Mouse (Mus musculus) macrophage (primary cell): ENCODE measurements around the gene Arl8a. TPM values are rescaled to one million over a fixed set of nuclear protein-coding genes. Genes with fewer than 3 reads are reported as not detected.
"Not testable (repeated sequence)": the region's sequence is repeated elsewhere in the genome, so short reads cannot be mapped to it uniquely, and the experiment has no call there.

Source experiments
- H3K27ac ChIP-seq: fragments of 350-480 bp; formaldehyde crosslinking; 2 replicates; pipeline ENCODE4 v1.9.0; 2021
- H3K36me3 ChIP-seq: fragments of 350-480 bp; formaldehyde crosslinking; 2 replicates; pipeline ENCODE4 v1.9.0; 2021; ENCODE audit errors: inconsistent target
- H3K4me3 ChIP-seq: fragments of 350-480 bp; formaldehyde crosslinking; 2 replicates; pipeline ENCODE4 v1.9.0; 2021; ENCODE audit errors: inconsistent target
- H3K79me2 ChIP-seq: fragments of 350-480 bp; formaldehyde crosslinking; 2 replicates; pipeline ENCODE4 v1.9.0; 2021; ENCODE audit errors: inconsistent target
- WGBS: methylation state at CpG from one replicate; pipeline ENCODE4 v1.1.7; 2026; ENCODE audit warnings: inconsistent platforms; ENCODE audit not compliant: missing documents; 5-methylcytosine and 5-hydroxymethylcytosine counted together
- polyA plus RNA-seq: library from polyadenylated mRNA; stranded (reverse); fragments of 250-400 nt; gene quantifications from 3 replicates; pipeline ENCODE4 v1.2.4, GENCODE M21; 2018; ENCODE audit warnings: inconsistent platforms
- total RNA-seq, 78 experiments: library from RNA; depleted of rRNA; stranded (reverse); fragments of 250-400 nt; gene quantifications; 1 replicate in 9 of 78; 2 replicates in 24 of 78; 3 replicates in 43 of 78; 4 replicates in 2 of 78; pipeline ENCODE4 v1.2.4; 2018; ENCODE audit warnings: inconsistent platforms in 56 of 78

The Arl8a gene
- total RNA-seq (2018; cell fraction: chromatin; rRNA removed) = 100 to 1,000 TPM; 289 to 598 (median 388) TPM
- 100 to 1,000 TPM; 209 to 299 (median 243) TPM for total RNA-seq (2018; cell fraction: cytosol; rRNA removed)
- total RNA-seq (2018; cell fraction: nucleus; rRNA removed) = 100 to 1,000 TPM; 250 to 405 (median 299) TPM
- 169 to 332 TPM (median 211 TPM) in 3 replicates for polyA plus RNA-seq

GRCm38 (mm10) chr1:135146077-135146945, at the start of gene Arl8a:
Arl8a (plus strand) TSS chr1:135146824.
- peak within 1 kb of the TSS; percentile 96 for H3K4me3 ChIP-seq
- peaks cover 40% of the 10 kb centered on the region for H3K79me2 ChIP-seq
- 4% methylated on average over 77 of the region's 78 CpGs for WGBS
- H3K36me3 ChIP-seq = peaks cover 33% of the 10 kb centered on the region; the same call in 1 of the 2 replicates
- peak within 1 kb of the TSS; percentile 87 for H3K27ac ChIP-seq

DNA sequence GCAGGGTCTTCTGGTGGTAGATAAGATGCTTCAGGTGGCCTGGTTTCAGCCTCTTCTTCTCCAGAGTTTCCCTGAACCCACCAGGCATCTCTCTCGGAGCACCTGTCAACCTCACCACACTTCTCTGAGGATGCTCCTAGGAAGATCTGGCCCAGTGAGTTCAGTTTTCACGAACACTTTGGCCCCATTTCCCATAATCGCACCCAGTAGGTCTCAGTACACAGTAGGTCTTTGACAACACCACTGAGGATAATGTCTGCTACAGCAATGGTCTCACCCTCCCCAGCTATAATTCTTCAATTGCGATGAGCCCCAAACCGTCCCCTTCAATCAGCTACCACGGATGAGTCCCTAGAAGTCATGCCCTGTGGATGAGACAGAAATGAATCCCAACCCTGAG, 49.2 kb upstream of the Arl8a start:
- no peaks in the 10 kb centered on the region for H3K36me3 ChIP-seq
- no peaks in the 10 kb centered on the region for H3K79me2 ChIP-seq
- WGBS = 94% methylated on average over 6 of the region's 6 CpGs
- H3K4me3 ChIP-seq = no peak overlapping the region
- H3K27ac ChIP-seq = no peak overlapping the region

GRCm38 (mm10) chr1:135098441-135098840, 48.2 kb upstream of the Arl8a start:
- 94% methylated on average over 7 of the region's 7 CpGs for WGBS
- Histone ChIP-seq H3K27ac (no peak overlapping the region), H3K4me3 (no peak overlapping the region), H3K79me2 (no peaks in the 10 kb centered on the region), H3K36me3 (no peaks in the 10 kb centered on the region)

DNA sequence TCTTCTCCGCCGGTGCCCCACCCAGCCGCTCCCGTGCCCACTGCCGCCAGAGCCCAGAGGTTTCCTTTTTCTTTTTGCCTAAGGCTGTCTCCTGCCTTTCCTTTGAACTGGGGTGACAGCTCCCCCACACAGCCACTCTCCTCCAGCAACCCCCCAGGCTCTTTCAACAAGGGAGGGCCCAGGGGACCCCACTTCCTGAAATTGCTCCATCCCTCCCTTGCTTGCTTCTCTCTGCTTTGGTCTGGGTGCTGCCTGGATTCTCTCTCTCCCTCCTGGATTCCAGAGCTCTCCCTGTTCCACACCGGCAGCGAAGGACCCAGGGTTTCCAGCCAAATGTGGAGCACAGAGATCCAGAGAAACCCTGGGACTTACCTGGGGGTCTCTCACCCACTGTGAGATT, 46.2 kb upstream of the Arl8a start:
- 14% methylated on average over 7 of the region's 7 CpGs for WGBS
- Histone ChIP-seq H3K36me3 (no peaks in the 10 kb centered on the region), H3K79me2 (no peaks in the 10 kb centered on the region), H3K27ac (no peak overlapping the region), H3K4me3 (no peak overlapping the region)

- Histone ChIP-seq H3K79me2 (no peaks in the 10 kb centered on the region), H3K4me3 (no peak within 1 kb of the TSS), H3K27ac (no peak within 1 kb of the TSS), H3K36me3 (no peaks in the 10 kb centered on the region)
- WGBS = 1% methylated on average over 37 of the region's 40 CpGs
Observed at GRCm38 (mm10) chr1:135105124-135105523, 41.5 kb upstream of the Arl8a start, which contains the start of gene Lgr6. Lgr6 (minus strand) TSS chr1:135105276.

GRCm38 (mm10) chr1:135105951-135106350, 40.7 kb upstream of the Arl8a start:
- 1% methylated on average over 8 of the region's 8 CpGs for WGBS
- Histone ChIP-seq H3K27ac (no peak overlapping the region), H3K36me3 (no peaks in the 10 kb centered on the region), H3K79me2 (no peaks in the 10 kb centered on the region), H3K4me3 (no peak overlapping the region)

- Histone ChIP-seq H3K79me2 (no peaks in the 10 kb centered on the region), H3K36me3 (no peaks in the 10 kb centered on the region), H3K27ac (no peak overlapping the region), H3K4me3 (no peak overlapping the region)
- 60% methylated on average over 6 of the region's 6 CpGs for WGBS
Observed at GRCm38 (mm10) chr1:135108611-135109010, 38.0 kb upstream of the Arl8a start.

DNA sequence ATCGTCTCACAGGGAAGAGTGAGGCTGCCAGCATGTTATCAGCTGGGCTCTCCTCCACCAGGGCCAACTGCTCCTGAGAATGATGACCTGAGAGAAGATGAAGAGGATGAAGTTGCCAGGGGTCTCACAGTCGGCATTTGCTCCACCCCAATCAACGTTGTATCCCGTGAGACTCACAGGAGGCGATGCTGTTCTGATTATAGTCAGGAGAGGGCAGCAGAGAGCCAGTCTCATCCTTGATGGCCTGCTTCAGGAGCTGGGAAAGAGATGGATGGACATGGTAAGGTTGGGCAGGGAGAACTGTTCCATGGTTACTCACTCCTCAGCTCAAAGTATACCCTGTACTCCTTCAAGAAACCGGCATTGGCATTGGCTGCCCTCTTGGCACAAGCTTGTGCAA, 36.5 kb upstream of the Arl8a start:
- 21% methylated on average over 6 of the region's 6 CpGs for WGBS
- Histone ChIP-seq H3K36me3 (no peaks in the 10 kb centered on the region), H3K27ac (no peak overlapping the region), H3K79me2 (no peaks in the 10 kb centered on the region), H3K4me3 (no peak overlapping the region)

DNA sequence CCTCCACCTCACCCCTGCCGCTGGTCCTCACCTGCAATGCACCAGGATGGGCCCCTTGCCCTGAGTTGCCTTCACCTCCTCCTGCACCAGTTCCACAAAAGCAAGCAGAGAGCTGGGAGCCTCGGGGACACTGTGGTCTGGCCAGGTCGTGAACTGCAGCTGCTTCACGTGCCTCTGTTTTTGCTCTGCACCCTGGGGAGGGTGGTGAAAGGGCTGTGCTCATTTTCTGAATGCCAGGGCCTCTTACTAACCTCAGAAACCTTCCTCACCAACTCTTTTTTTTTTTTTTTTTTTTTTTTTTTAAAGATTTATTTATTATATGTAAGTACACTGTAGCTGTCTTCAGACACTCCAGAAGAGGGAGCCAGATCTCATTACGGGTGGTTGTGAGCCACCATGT, 35.4 kb upstream of the Arl8a start:
- not testable (repeated sequence) for H3K4me3 ChIP-seq, H3K79me2 ChIP-seq, H3K36me3 ChIP-seq, H3K27ac ChIP-seq
- 40% methylated on average over 4 of the region's 5 CpGs for WGBS

DNA sequence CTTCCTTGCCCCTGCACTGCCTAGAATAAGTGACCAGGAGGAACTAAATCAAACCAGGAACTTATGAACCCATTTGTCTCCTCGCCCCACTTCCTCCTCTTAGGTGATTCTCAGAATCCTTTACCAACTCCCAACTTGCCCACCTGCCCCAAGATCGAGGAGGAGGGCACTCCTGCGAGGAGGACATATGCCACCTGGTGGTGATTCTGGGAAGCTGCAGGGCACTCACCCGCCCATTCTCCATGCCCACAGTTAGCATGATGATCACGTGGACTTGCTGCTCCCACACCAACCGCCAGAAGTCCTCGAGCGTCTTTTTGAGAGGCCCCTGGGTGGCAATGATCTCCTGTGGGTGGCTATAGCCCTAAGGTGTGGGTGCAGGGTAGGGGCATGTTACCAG, 34.0 kb upstream of the Arl8a start:
- H3K27ac ChIP-seq = no peak overlapping the region
- H3K4me3 ChIP-seq = no peak overlapping the region
- no peaks in the 10 kb centered on the region for H3K36me3 ChIP-seq
- H3K79me2 ChIP-seq = no peaks in the 10 kb centered on the region
- 4% methylated on average over 8 of the region's 8 CpGs for WGBS

GRCm38 (mm10) chr1:135124573-135125363, 21.9 kb upstream of the Arl8a start:
- 90% methylated on average over 8 of the region's 8 CpGs for WGBS
- no peak overlapping the region for H3K27ac ChIP-seq
- no peak overlapping the region for H3K4me3 ChIP-seq
- no peaks in the 10 kb centered on the region for H3K36me3 ChIP-seq
- no peaks in the 10 kb centered on the region for H3K79me2 ChIP-seq

GRCm38 (mm10) chr1:135125990-135126389, 20.6 kb upstream of the Arl8a start:
- 81% methylated on average over 8 of the region's 8 CpGs for WGBS
- H3K4me3 ChIP-seq = no peak overlapping the region
- H3K79me2 ChIP-seq = no peaks in the 10 kb centered on the region
- H3K27ac ChIP-seq = no peak overlapping the region
- no peaks in the 10 kb centered on the region for H3K36me3 ChIP-seq

DNA sequence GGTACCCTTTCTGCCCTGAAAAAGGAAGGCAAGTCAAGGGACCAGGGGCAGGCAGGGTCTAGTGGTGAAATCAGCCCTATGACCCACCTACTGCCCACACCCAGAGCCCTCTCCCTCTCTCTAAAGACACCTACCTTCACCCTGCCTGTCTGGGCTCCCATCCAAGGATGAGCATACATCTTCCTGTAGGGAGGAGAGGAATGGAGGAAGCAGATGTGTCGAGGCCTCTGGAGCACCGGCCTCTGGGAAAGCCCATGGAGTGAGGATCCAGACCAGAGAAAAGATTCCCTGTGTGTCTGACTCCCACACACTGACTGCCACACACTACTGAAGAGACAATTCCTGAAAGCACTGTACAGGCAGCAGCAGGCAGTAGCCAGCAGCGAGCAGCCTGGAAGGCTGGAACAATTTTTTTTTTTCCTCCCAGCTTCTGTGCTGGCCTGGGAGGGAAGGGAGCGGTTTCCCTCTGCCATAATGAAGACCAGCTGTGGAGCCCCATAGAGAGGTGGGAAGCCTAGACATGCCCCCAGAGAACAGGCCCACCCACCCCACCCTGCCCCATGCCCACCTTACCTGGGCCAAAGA, 20.1 kb upstream of the Arl8a start:
- Histone ChIP-seq H3K79me2 (no peaks in the 10 kb centered on the region), H3K36me3 (no peaks in the 10 kb centered on the region), H3K4me3 (no peak overlapping the region), H3K27ac (no peak overlapping the region)
- 97% methylated on average over 4 of the region's 4 CpGs for WGBS

- H3K79me2 ChIP-seq = peaks cover 5% of the 10 kb centered on the region
- H3K4me3 ChIP-seq = no peak overlapping the region
- no peak overlapping the region for H3K27ac ChIP-seq
- 46% methylated on average over 3 of the region's 6 CpGs for WGBS
- H3K36me3 ChIP-seq = no peaks in the 10 kb centered on the region
Observed at GRCm38 (mm10) chr1:135128011-135128441, 18.6 kb upstream of the Arl8a start.
